Comparison of ENCODE assay signal across 11 mouse cellular contexts in genomic region chr19:14045456-14045855, GRCm38 (mm10).
DNase-seq lines count a peak whose midpoint lies in the region; ATAC-seq and TF ChIP-seq lines count a peak whose summit lies in the region.
"Had no signal": no experiment of that assay in that cellular context is flagged by ENCODE, and none has a peak within 500 bp of the region (broad histone marks: within the 10 kb centered on the region; RNA-seq: fewer than 3 reads in every experiment).

No protein-coding gene starts in this region.

- intact Hi-C loops in left cerebral cortex, adult 2 months (cut with DNase I) = loop anchor here (5.0 kb wide), 1 partner anchor 63 kb away; no protein-coding TSS in a partner anchor
- intact Hi-C loops in left cerebral cortex, postnatal 10 days (cut with DNase I) = no loop called here

- TF ChIP-seq CTCF in forebrain, postnatal 0 days (IDR thresholded peaks at IDR 0.05; ENCODE audit: low read depth) = peak; percentile 11; the same call in 1 of the 2 replicates
- peak; percentile 56 for TF ChIP-seq CTCF in left cerebral cortex, adult 2 months (IDR thresholded peaks at IDR 0.05)
- peak; percentile 49 for TF ChIP-seq CTCF in E14TG2a.4 (conservative IDR thresholded peaks at IDR 0.05; ENCODE audit: low read length)
- peak; percentile 21; the same call in 1 of the 2 replicates for TF ChIP-seq CTCF in brain, embryonic 14.5 days (IDR thresholded peaks at IDR 0.05; ENCODE audit: borderline replicate concordance, extremely low read depth, insufficient read depth, insufficient read length)

- ATAC-seq in forebrain, postnatal 0 days = no peak
- ATAC-seq in forebrain, embryonic 13.5 days = no peak

- no peaks in the 10 kb centered on the region for H3K9me3 ChIP-seq in forebrain, postnatal 0 days (ENCODE audit: low read length)
- H3K9me3 ChIP-seq in forebrain, embryonic 13.5 days (replicated peaks) = no peaks in the 10 kb centered on the region
- H3K9me3 ChIP-seq in E14TG2a.4 (ENCODE audit: low read length) = no peaks in the 10 kb centered on the region

- DNase-seq in forebrain, postnatal 0 days = no peak
- DNase-seq in left cerebral cortex, adult 2 months (ENCODE audit: extremely low spot score in 1 of 2, low spot score in 2 of 2) = no peak
- no peak for DNase-seq in left cerebral cortex, postnatal 10 days (ENCODE audit: extremely low spot score in 1 of 2, low spot score in 2 of 2)
- peak; percentile 24 for DNase-seq in brain, embryonic 14.5 days (ENCODE audit: low read depth)
- DNase-seq in right cerebral cortex, postnatal 10 days (ENCODE audit: low spot score in 2 of 2) = no peak
- DNase-seq: liver; lung, postnatal 4 days; thymus, postnatal 14 days had no signal

- H3K27ac ChIP-seq in forebrain, postnatal 0 days (ENCODE audit: low read depth, low read length) = no peak overlapping the region
- no peak overlapping the region for H3K27ac ChIP-seq in forebrain, embryonic 13.5 days
- no peak overlapping the region for H3K27ac ChIP-seq in left cerebral cortex, adult 2 months

- no peak for TF ChIP-seq POLR2A in brain, embryonic 14.5 days (IDR thresholded peaks at IDR 0.05; ENCODE audit: borderline replicate concordance, extremely low read depth, insufficient read depth, insufficient read length, poor library complexity, severe bottlenecking)

- H3K9ac ChIP-seq in forebrain, postnatal 0 days = no peak overlapping the region
- H3K9ac ChIP-seq in forebrain, embryonic 13.5 days = no peak overlapping the region

- 51% methylated on average over 2 of the region's 2 CpGs for WGBS in forebrain, postnatal 0 days
- 54% methylated on average over 2 of the region's 2 CpGs for WGBS in forebrain, embryonic 13.5 days

- no peaks in the 10 kb centered on the region for H3K27me3 ChIP-seq in forebrain, postnatal 0 days (ENCODE audit: insufficient read depth, low read length)
- H3K27me3 ChIP-seq in forebrain, embryonic 13.5 days = no peaks in the 10 kb centered on the region
- H3K27me3 ChIP-seq in E14TG2a.4 (ENCODE audit: insufficient read depth, low read length) = no peaks in the 10 kb centered on the region

- no peaks in the 10 kb centered on the region for H3K4me1 ChIP-seq in forebrain, postnatal 0 days (ENCODE audit: insufficient read depth)
- no peaks in the 10 kb centered on the region for H3K4me1 ChIP-seq in forebrain, embryonic 13.5 days
- H3K4me1 ChIP-seq in E14TG2a.4 (replicated peaks; ENCODE audit: low read depth, low read length) = no peaks in the 10 kb centered on the region

- H3K4me2 ChIP-seq in forebrain, postnatal 0 days (ENCODE audit: low read depth) = no peak overlapping the region
- no peak overlapping the region for H3K4me2 ChIP-seq in forebrain, embryonic 13.5 days

- H3K36me3 ChIP-seq in forebrain, postnatal 0 days (ENCODE audit: insufficient read depth) = no peaks in the 10 kb centered on the region
- no peaks in the 10 kb centered on the region for H3K36me3 ChIP-seq in forebrain, embryonic 13.5 days (ENCODE audit: poor library complexity, severe bottlenecking)
- no peaks in the 10 kb centered on the region for H3K36me3 ChIP-seq in E14TG2a.4 (ENCODE audit: insufficient read depth, low read length)

- no peak overlapping the region for H3K4me3 ChIP-seq in forebrain, postnatal 0 days (ENCODE audit: low read depth, low read length)
- H3K4me3 ChIP-seq in forebrain, embryonic 13.5 days = no peak overlapping the region
- H3K4me3 ChIP-seq in left cerebral cortex, adult 2 months = no peak overlapping the region
- H3K4me3 ChIP-seq in E14TG2a.4 (replicated peaks; ENCODE audit: low read length) = no peak overlapping the region
- H3K4me3 ChIP-seq: erythroblast, embryonic 14.5 days had no signal
